ENCODE assay signal across 16 mouse cellular contexts in the genomic region with DNA sequence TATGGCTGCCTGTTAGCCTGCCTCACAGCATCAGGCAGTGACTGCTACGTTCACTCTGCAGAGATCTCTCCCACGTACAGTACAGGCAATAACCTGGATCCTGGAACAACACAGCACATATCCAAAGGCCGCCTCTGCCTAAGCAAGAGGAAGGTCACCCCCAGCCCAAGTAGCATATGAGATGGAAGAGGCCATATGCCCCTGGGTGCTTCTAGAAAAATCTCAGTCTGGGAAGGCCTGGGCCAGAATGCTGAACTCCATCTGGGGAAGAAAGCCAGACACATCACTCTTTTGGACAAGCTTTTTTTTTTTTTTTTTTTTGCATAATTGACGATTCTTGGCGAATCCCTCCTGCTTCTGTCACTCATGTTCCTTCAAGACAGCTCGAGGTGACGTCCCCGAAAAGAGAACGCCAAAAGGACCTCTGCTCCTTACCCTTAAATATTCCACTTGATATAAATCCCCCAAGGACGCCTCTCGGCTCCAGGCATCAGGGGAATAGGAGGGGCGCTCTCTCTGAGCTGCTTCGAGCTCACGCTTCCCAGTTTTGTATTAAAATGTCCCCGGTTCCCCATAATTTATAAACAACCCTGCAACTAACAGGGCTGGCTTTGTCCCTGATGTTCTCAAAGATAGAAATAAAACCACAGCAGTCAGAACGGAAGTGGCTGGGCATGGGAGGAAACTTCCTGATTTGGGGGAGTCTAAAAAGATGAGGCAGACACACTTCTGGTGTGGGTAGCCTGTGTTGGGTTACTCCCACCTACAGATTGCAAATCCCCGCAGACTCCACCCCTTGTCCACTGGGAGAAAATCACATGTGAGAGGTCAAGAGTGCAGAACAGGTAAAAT.
DNase-seq lines count a peak whose midpoint lies in the region; ATAC-seq and TF ChIP-seq lines count a peak whose summit lies in the region.
"Had no signal": no experiment of that assay in that cellular context is flagged by ENCODE, and none has a peak within 500 bp of the region (broad histone marks: within the 10 kb centered on the region; RNA-seq: fewer than 3 reads in every experiment).

No protein-coding gene starts in this region.

- no peak overlapping the region for H3K4me2 ChIP-seq in forebrain, embryonic 13.5 days
- H3K4me2 ChIP-seq in forebrain, embryonic 11.5 days (ENCODE audit: low read depth, low read length, severe bottlenecking) = no peak overlapping the region
- H3K4me2 ChIP-seq in kidney, postnatal 0 days (ENCODE audit: low read length) = no peak overlapping the region
- H3K4me2 ChIP-seq: heart, embryonic 13.5 days; limb, embryonic 13.5 days had no signal

- peak; percentile 45; the same call in 1 of the 2 replicates for ATAC-seq in forebrain, embryonic 13.5 days
- ATAC-seq in forebrain, embryonic 11.5 days (replicated peaks; ENCODE audit: low FRiP score) = no peak
- ATAC-seq in kidney, postnatal 0 days (replicated peaks; ENCODE audit: low FRiP score, low read depth) = no peak
- ATAC-seq: inflammation-experienced regulatory T-cells, adult 6 months; Patski had no signal

- DNase-seq in forebrain, embryonic 11.5 days (ENCODE audit: low spot score) = no peak
- peak; percentile 36 for DNase-seq in kidney, postnatal 0 days (ENCODE audit: low spot score)
- no peak for DNase-seq in kidney, adult 18-20 months
- DNase-seq in ES-E14 (ENCODE audit: low read depth, low spot score) = no peak
- peak; percentile 22 for DNase-seq in lung, postnatal 10 days
- no peak for DNase-seq in urinary bladder, postnatal 10 days (ENCODE audit: low spot score)
- DNase-seq in left cerebral cortex, adult 11 months (ENCODE audit: low spot score) = no peak
- DNase-seq: cerebellum, adult 11 months; cerebellum, postnatal 25 days; thymus, postnatal 4 days had no signal

- peaks cover 24% of the 10 kb centered on the region for H3K4me1 ChIP-seq in forebrain, embryonic 13.5 days
- peaks cover 4% of the 10 kb centered on the region; the same call in 1 of the 2 replicates for H3K4me1 ChIP-seq in forebrain, embryonic 11.5 days (replicated peaks; ENCODE audit: control insufficient read depth, insufficient read depth, low read length)
- H3K4me1 ChIP-seq in kidney, postnatal 0 days (replicated peaks; ENCODE audit: insufficient read depth, low read length) = no peaks in the 10 kb centered on the region
- 0 out of 4 replicates have a peak, but pooled peaks cover 0 to 2% of the 10 kb centered on the region in 2 experiments for H3K4me1 ChIP-seq in ES-E14 (ENCODE audit: control insufficient read depth in 2 of 2, insufficient read depth in 2 of 2, low read length in 2 of 2, poor library complexity in 1 of 2)
- H3K4me1 ChIP-seq: heart, embryonic 13.5 days; limb, embryonic 13.5 days had no signal

- H3K9ac ChIP-seq in forebrain, embryonic 13.5 days = no peak overlapping the region
- no peak overlapping the region for H3K9ac ChIP-seq in forebrain, embryonic 11.5 days (ENCODE audit: low read length)
- H3K9ac ChIP-seq in kidney, postnatal 0 days (ENCODE audit: low read depth, low read length) = no peak overlapping the region
- H3K9ac ChIP-seq in ES-E14 (ENCODE audit: insufficient read depth, low read depth, low read length, poor library complexity, severe bottlenecking) = no peak overlapping the region
- H3K9ac ChIP-seq: heart, embryonic 13.5 days; limb, embryonic 13.5 days had no signal

- WGBS in forebrain, embryonic 13.5 days = 74% methylated on average over 17 of the region's 17 CpGs
- 83% methylated on average over 17 of the region's 17 CpGs for WGBS in forebrain, embryonic 11.5 days
- 59% methylated on average over 17 of the region's 17 CpGs for WGBS in kidney, postnatal 0 days

- no peak for TF ChIP-seq CTCF in kidney, postnatal 0 days (IDR thresholded peaks at IDR 0.05; ENCODE audit: low read depth)

- no peak overlapping the region for H3K4me3 ChIP-seq in forebrain, embryonic 13.5 days
- H3K4me3 ChIP-seq in forebrain, embryonic 11.5 days (ENCODE audit: low read depth, low read length) = no peak overlapping the region
- H3K4me3 ChIP-seq in kidney, postnatal 0 days (replicated peaks; ENCODE audit: low read depth, low read length) = no peak overlapping the region
- H3K4me3 ChIP-seq in ES-E14 (ENCODE audit: insufficient read depth in 1 of 2, low read depth in 1 of 2, low read length in 2 of 2, poor library complexity in 1 of 2, severe bottlenecking in 1 of 2) = no peak overlapping the region
- H3K4me3 ChIP-seq: heart, embryonic 13.5 days; hindbrain, embryonic 10.5 days; limb, embryonic 13.5 days had no signal

- in situ Hi-C loops in ES-E14 (cut with MboI; ENCODE audit: low sequenced_read_pairs in 2 of 2, unreplicated experiment in 2 of 2) = no loop called here

- H3K27ac ChIP-seq in forebrain, embryonic 13.5 days = peak overlapping the region; percentile 55; the same call in 1 of the 2 replicates
- H3K27ac ChIP-seq in forebrain, embryonic 11.5 days (ENCODE audit: low read depth, low read length) = no peak overlapping the region
- H3K27ac ChIP-seq in kidney, postnatal 0 days = no peak overlapping the region
- H3K27ac ChIP-seq in ES-E14 (ENCODE audit: insufficient read depth, low read depth, low read length, poor library complexity, severe bottlenecking) = no peak overlapping the region
- H3K27ac ChIP-seq: heart, embryonic 13.5 days; hindbrain, embryonic 10.5 days; limb, embryonic 13.5 days had no signal

- peaks cover 2% of the 10 kb centered on the region; the same call in 1 of the 2 replicates for H3K27me3 ChIP-seq in forebrain, embryonic 13.5 days
- H3K27me3 ChIP-seq in forebrain, embryonic 11.5 days (ENCODE audit: control insufficient read depth, insufficient read depth, low read length) = no peaks in the 10 kb centered on the region
- no peaks in the 10 kb centered on the region for H3K27me3 ChIP-seq in kidney, postnatal 0 days (ENCODE audit: insufficient read depth, low read length)

- no peaks in the 10 kb centered on the region for H3K9me3 ChIP-seq in forebrain, embryonic 13.5 days (replicated peaks)
- H3K9me3 ChIP-seq in forebrain, embryonic 11.5 days (ENCODE audit: control insufficient read depth, low read length) = no peaks in the 10 kb centered on the region
- no peaks in the 10 kb centered on the region for H3K9me3 ChIP-seq in kidney, postnatal 0 days (replicated peaks; ENCODE audit: low read length)
- no peaks in the 10 kb centered on the region for H3K9me3 ChIP-seq in ES-E14 (ENCODE audit: control insufficient read depth, insufficient read depth, low read depth, low read length)
- H3K9me3 ChIP-seq: heart, embryonic 13.5 days; hindbrain, embryonic 10.5 days; limb, embryonic 13.5 days had no signal

- H3K36me3 ChIP-seq in forebrain, embryonic 13.5 days (ENCODE audit: poor library complexity, severe bottlenecking) = no peaks in the 10 kb centered on the region
- no peaks in the 10 kb centered on the region for H3K36me3 ChIP-seq in forebrain, embryonic 11.5 days (ENCODE audit: control insufficient read depth, insufficient read depth, low read length)
- H3K36me3 ChIP-seq in kidney, postnatal 0 days (ENCODE audit: insufficient read depth, low read length) = no peaks in the 10 kb centered on the region
- H3K36me3 ChIP-seq in ES-E14 (ENCODE audit: control insufficient read depth, insufficient read depth, low read length, poor library complexity, severe bottlenecking) = no peaks in the 10 kb centered on the region
- H3K36me3 ChIP-seq: heart, embryonic 13.5 days; hindbrain, embryonic 10.5 days; limb, embryonic 13.5 days had no signal

TF ChIP-seq in ES-E14, 5 proteins besides CTCF, POLR2A, EP300 and RAD21:
- peak; percentile 23; the same call in 1 of the 2 replicates for TF ChIP-seq ZNF384 (IDR thresholded peaks at IDR 0.05; ENCODE audit: low read depth, low read length)
- no peak for TF ChIP-seq ZC3H11A (IDR thresholded peaks at IDR 0.05; ENCODE audit: borderline replicate concordance, low read depth, low read length)
TF ChIP-seq in ES-E14: peak in this region for 1.

Comparison
In these comparisons a context has a peak if more than half of its experiments do, and no peak if none do; other contexts are left out.
1. DNase-seq: peak in kidney, postnatal 0 days (single experiment) and lung, postnatal 10 days (single experiment); none in forebrain, embryonic 11.5 days (single experiment), kidney, adult 18-20 months (single experiment), ES-E14 (single experiment), urinary bladder, postnatal 10 days (single experiment) and left cerebral cortex, adult 11 months (single experiment).